Mouse (Mus musculus) monocyte, adult 5-6 weeks (primary cell): Measurements from ENCODE around the gene Zbtb34. TPM values are rescaled to one million over a fixed set of nuclear protein-coding genes. Genes with fewer than 3 reads are reported as not detected.
A peak's percentile ranks its signal among the peaks of the same experiment; 100 is the strongest.

Experiments
- ATAC-seq: fragments of 153-309, 156-312 bp; replicated peaks from 2 replicates; pipeline ENCODE4 v1.8.0; 2017; ENCODE audit warnings: mild to moderate bottlenecking; ENCODE audit not compliant: low TSS enrichment, insufficient number of reproducible peaks, severe bottlenecking, poor library complexity, low FRiP score
- total RNA-seq: library from RNA; stranded (forward); fragments of 200-1000, 200-491, 200-594 nt; gene quantifications from 3 replicates; pipeline ENCODE4 v1.2.3, GENCODE M21; 2017

The Zbtb34 gene
- total RNA-seq, 1 experiment from 2014 or later, result 6.6 TPM

GRCm38 (mm10) chr2:33365703-33366471 lies 65.2 kb downstream of the Zbtb34 start:
- ATAC-seq, result no peak

- ATAC-seq, result no peak
Observed at GRCm38 (mm10) chr2:33364656-33365055, 66.5 kb downstream of the Zbtb34 start.

DNA sequence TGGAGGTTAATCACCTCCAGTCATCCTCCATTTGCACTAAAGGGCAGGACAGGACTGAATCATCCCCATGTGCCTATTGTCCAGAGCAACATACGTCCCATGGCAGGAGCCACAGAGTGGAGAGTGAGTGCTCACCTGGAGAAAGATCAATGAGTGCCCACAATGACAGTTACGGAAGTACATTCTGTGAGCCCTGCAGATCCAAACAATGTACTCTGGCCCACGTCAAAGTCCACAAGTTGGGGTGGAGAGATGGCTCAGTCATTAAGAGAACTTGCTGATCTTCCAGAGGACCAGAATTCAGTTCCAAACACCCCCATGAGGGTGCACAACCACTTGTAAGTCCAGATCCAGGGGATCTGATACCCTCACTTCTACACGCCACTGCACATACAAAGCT lies 67.2 kb downstream of the Zbtb34 start:
- ATAC-seq, result no peak

DNA sequence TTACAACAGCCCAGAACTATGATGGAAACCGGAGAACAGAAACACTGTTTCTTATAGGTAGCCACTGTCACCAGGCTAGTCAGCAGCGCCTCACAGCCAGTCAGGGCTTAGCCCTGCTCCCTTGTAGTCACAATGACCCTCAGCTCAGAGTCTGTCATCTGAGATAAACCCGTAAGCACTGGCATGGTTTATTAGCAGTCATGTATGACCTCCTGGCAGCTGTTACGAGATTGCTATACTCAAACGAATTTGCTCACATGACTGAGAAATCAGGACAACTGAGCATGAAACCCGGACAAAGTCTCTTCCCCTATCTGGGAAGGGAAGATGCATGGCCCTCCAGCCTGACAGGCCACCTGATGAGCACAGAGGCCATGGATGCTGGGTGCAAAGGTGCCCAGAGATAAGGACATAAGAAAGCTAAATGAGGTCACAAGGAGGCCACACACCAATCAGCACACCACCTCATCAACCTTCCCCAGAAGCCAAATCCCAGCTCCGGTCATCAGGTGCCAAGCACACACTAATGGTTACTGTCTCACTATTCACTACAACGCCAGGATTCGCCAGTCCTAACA lies 69.9 kb downstream of the Zbtb34 start:
- no peak for ATAC-seq

DNA sequence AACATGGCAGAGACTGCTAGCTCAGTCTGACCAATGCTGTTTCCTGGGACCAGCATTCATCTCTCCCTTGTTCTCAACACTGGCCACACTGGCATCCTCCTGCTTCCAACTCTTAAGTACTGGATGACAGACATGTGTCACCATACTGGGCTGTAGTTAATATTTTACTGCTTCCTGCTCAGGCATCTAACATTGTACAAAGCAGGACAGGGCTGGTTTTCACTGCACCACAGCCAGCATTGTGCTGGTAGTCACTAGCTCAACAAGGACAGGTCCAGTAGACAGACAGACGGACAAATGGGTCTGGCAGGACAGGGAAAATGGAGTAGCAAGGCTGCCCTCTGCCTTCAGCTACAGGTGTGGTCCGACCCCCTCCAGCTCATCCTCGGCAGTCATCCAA lies 70.6 kb downstream of the Zbtb34 start:
- no peak for ATAC-seq

- ATAC-seq, result peak; percentile 63
Observed at GRCm38 (mm10) chr2:33359184-33359583, 71.9 kb downstream of the Zbtb34 start.

DNA sequence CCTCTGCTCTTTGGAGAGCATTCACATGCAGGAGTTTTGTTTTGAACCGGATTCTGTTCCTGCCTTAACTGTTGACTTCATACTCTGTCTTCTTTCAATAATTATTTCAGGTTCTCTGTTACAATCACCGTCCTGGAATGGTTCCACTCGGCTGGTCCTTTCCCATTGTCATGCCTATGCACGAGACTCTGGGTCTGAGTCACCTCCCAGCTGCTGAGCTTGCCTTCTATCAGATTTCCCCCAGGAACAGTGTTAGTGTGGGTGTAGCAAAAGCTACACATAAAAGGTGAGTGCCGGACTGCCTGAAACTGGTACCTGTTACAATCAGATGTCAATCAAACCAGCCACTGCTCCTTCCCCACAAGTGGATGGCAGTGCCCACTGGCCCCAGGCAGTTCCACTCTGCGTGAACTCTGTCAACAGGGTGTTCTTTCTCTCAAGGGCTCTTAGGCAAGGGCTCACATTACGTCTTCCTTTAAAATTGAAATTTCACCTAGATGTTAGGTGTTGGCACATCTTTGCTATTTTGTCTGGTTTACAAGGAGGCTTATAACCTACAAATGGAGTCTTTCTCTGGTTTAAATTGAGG lies 73.8 kb downstream of the Zbtb34 start:
- ATAC-seq, result no peak

Other genes starting within 250 kb of the Zbtb34 start
- 1.9 to 5.8 TPM (median 2.8 TPM) in 3 replicates for gene Angptl2, start 215.3 kb downstream of the Zbtb34 start, total RNA-seq
- 1.9 to 3.7 TPM (median 3.5 TPM) in 3 replicates for gene Ralgps1, start 59.8 kb downstream of the Zbtb34 start, total RNA-seq
- gene Zbtb43, start 37.2 kb upstream of the Zbtb34 start, total RNA-seq, result 19.0 to 32.6 TPM (median 24.4 TPM) in 3 replicates
- gene Lmx1b, start 209.2 kb upstream of the Zbtb34 start, total RNA-seq, result not detected in 3 replicates